Mouse (Mus musculus): Measurements from ENCODE around the gene Cbs.

DNA sequence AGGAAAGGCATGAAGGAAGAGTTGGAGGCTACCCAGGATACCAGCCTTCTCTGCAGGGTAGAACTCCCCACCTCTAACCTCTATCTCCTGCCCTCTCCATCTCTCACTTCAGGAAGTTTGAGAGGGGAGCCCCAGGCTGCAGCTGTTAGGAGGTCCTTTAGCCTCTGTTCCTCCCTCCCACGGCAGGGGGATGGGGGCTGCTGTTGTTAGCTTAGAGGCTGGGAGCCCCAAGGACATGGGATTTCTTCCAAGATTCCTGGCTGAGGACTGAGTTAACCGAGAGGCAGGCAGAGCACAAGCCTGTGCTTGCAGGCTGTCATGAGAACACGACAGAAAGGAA lies 49.2 kb upstream of the Cbs start:
- TF ChIP-seq GATA1 (IDR thresholded peaks at IDR 0.05; ENCODE audit: borderline replicate concordance, low read length) (no peak), FLI1 (IDR thresholded peaks at IDR 0.05; ENCODE audit: low read length) (no peak)
